7 mouse cellular contexts compared by ENCODE assay signal in genomic region chr6:83115011-83115671, GRCm38 (mm10). TPM values are rescaled to one million over a fixed set of nuclear protein-coding genes. Genes with fewer than 3 reads are reported as not detected.
DNase-seq lines count a peak whose midpoint lies in the region; ATAC-seq and TF ChIP-seq lines count a peak whose summit lies in the region.

Gene Mogs, plus strand, starts transcription at chr6:83115496.

- intact Hi-C loops in left cerebral cortex, postnatal 4 days (cut with DNase I): loop anchor here (5.0 kb wide), 1 partner anchor 42 kb away; the partner anchor contains the start of genes 1700003E16Rik and Wdr54

- H3K4me1 ChIP-seq in embryonic facial prominence, embryonic 10.5 days: peaks cover 50% of the 10 kb centered on the region
- H3K4me1 ChIP-seq in intestine, postnatal 0 days (replicated peaks; ENCODE audit: control insufficient read depth, insufficient read depth, low read length): 0 out of 2 replicates have a peak, but pooled peaks cover 5% of the 10 kb centered on the region
- peaks cover 20% of the 10 kb centered on the region for H3K4me1 ChIP-seq in midbrain, embryonic 11.5 days (ENCODE audit: control insufficient read depth, insufficient read depth, low read length)

- peak within 1 kb of the TSS; percentile 91 for H3K27ac ChIP-seq in embryonic facial prominence, embryonic 10.5 days (replicated peaks)
- peak within 1 kb of the TSS; percentile 83 for H3K27ac ChIP-seq in intestine, postnatal 0 days (ENCODE audit: low read depth, low read length)
- H3K27ac ChIP-seq in midbrain, embryonic 11.5 days (ENCODE audit: low read depth, low read length): peak within 1 kb of the TSS; percentile 63

- DNase-seq in adrenal gland, postnatal 10 days: peak; percentile 98
- peak; percentile 96 for DNase-seq in embryonic facial prominence, embryonic 10.5 days (ENCODE audit: low spot score)
- DNase-seq in gonadal fat pad, adult 2 months (ENCODE audit: low read depth): no peak
- peak; percentile 94 for DNase-seq in left cerebral cortex, postnatal 4 days
- peak; percentile 98 for DNase-seq in midbrain, embryonic 11.5 days (ENCODE audit: low spot score, missing footprints)
- DNase-seq in right cerebral cortex, postnatal 4 days: peak; percentile 90

- WGBS in embryonic facial prominence, embryonic 10.5 days: 2% methylated on average over 58 of the region's 58 CpGs
- under 1% methylated on average over 54 of the region's 58 CpGs for WGBS in intestine, postnatal 0 days
- WGBS in midbrain, embryonic 11.5 days: under 1% methylated on average over 51 of the region's 58 CpGs

- no peaks in the 10 kb centered on the region for H3K27me3 ChIP-seq in embryonic facial prominence, embryonic 10.5 days (replicated peaks; ENCODE audit: low read depth, poor library complexity, severe bottlenecking)
- H3K27me3 ChIP-seq in intestine, postnatal 0 days (replicated peaks; ENCODE audit: control insufficient read depth, insufficient read depth, low read length): no peaks in the 10 kb centered on the region
- no peaks in the 10 kb centered on the region for H3K27me3 ChIP-seq in midbrain, embryonic 11.5 days (ENCODE audit: control insufficient read depth, insufficient read depth, low read length)

- peak within 1 kb of the TSS; percentile 89 for H3K4me2 ChIP-seq in intestine, postnatal 0 days (replicated peaks; ENCODE audit: low read depth)
- H3K4me2 ChIP-seq in midbrain, embryonic 11.5 days: peak within 1 kb of the TSS; percentile 77

- peak within 1 kb of the TSS; percentile 77 for H3K9ac ChIP-seq in intestine, postnatal 0 days (ENCODE audit: low read depth, low read length)
- H3K9ac ChIP-seq in midbrain, embryonic 11.5 days (ENCODE audit: low read length): peak within 1 kb of the TSS; percentile 86

- TF ChIP-seq CTCF in intestine, postnatal 0 days (IDR thresholded peaks at IDR 0.05; ENCODE audit: low read depth): peak; percentile 78

- peaks cover 50% of the 10 kb centered on the region for H3K36me3 ChIP-seq in embryonic facial prominence, embryonic 10.5 days (replicated peaks)
- H3K36me3 ChIP-seq in intestine, postnatal 0 days (ENCODE audit: control insufficient read depth, insufficient read depth): peaks cover 14% of the 10 kb centered on the region
- no peaks in the 10 kb centered on the region; the same call in 1 of the 2 replicates for H3K36me3 ChIP-seq in midbrain, embryonic 11.5 days (ENCODE audit: control insufficient read depth, insufficient read depth, low read length)

- peak within 1 kb of the TSS; percentile 92 for H3K4me3 ChIP-seq in embryonic facial prominence, embryonic 10.5 days
- peak within 1 kb of the TSS; percentile 61 for H3K4me3 ChIP-seq in intestine, postnatal 0 days (ENCODE audit: low read depth, low read length)
- H3K4me3 ChIP-seq in midbrain, embryonic 11.5 days (ENCODE audit: low read depth, low read length): peak within 1 kb of the TSS; percentile 77

- H3K9me3 ChIP-seq in embryonic facial prominence, embryonic 10.5 days: no peaks in the 10 kb centered on the region
- H3K9me3 ChIP-seq in intestine, postnatal 0 days (ENCODE audit: control insufficient read depth): no peaks in the 10 kb centered on the region
- no peaks in the 10 kb centered on the region for H3K9me3 ChIP-seq in midbrain, embryonic 11.5 days (ENCODE audit: control insufficient read depth, low read length)

- peak; percentile 93 for ATAC-seq in intestine, postnatal 0 days
- peak; percentile 91 for ATAC-seq in midbrain, embryonic 11.5 days (ENCODE audit: low FRiP score)

RNA-seq across cellular contexts. Expression of gene Mogs, which starts in this region (rescaled TPM):
- total RNA-seq in adrenal gland, postnatal 10 days (2021): 10 to 100 TPM; 42.7 to 48.9 TPM
- polyA plus RNA-seq in embryonic facial prominence, embryonic 10.5 days (2016; fragmentation: Nextera tagmentation; extraction: Ambion mirVana): 41.0 and 44.1 TPM in 2 replicates
- polyA plus RNA-seq in gonadal fat pad, adult 2 months (2012; rRNA removed): 55.3 and 56.3 TPM in 2 replicates
- polyA plus RNA-seq in intestine, postnatal 0 days (2015; fragmentation: Nextera tagmentation; extraction: Ambion mirVana): 18.4 and 20.9 TPM in 2 replicates
- 10 to 100 TPM; 27.2 to 33.2 TPM for total RNA-seq in left cerebral cortex, postnatal 4 days (2021)
- polyA plus RNA-seq in midbrain, embryonic 11.5 days (2014; fragmentation: Nextera tagmentation; extraction: Ambion mirVana): 21.6 and 23.4 TPM in 2 replicates
